Mouse (Mus musculus) kidney, adult 2 months (tissue): ENCODE measurements around the gene Sec31b.

Experiments
- CTCF ChIP-seq: fragments of 200-500 bp; conservative IDR thresholded peaks from 2 replicates; pipeline ENCODE4 v1.5.1; 2011; ENCODE audit warnings: low read depth, mild to moderate bottlenecking, control low read depth, low read length, moderate library complexity, mixed read lengths; ENCODE audit not compliant: insufficient read depth, insufficient read length
- POLR2A ChIP-seq: fragments of 200-500 bp; IDR thresholded peaks from one replicate; pipeline ENCODE4 v1.6.1; 2011; ENCODE audit warnings: low read depth, low read length, control low read depth

- TF ChIP-seq POLR2A (no peak), CTCF (no peak)
These were observed 36.4 kb upstream of the Sec31b start for GRCm38 (mm10) chr19:44582103-44582502.
